Mouse (Mus musculus) large intestine, adult 2 months (tissue): ENCODE measurements around the gene Fbxw10. TPM values are rescaled to one million over a fixed set of nuclear protein-coding genes. Genes with fewer than 3 reads are reported as not detected.
A peak's percentile ranks its signal among the peaks of the same experiment; 100 is the strongest.

Experiments
- DNase-seq: peaks from one replicate; pipeline ENCODE4 v3.0.0-alpha.2; 2012; ENCODE audit warnings: low read depth, low spot score
- WGBS: fragments of 180-500 bp; shearing (Covaris S2); methylation state at CpG from one replicate; pipeline ENCODE4 v1.1.7; 2018; 5-methylcytosine and 5-hydroxymethylcytosine counted together
- polyA plus RNA-seq: library from polyadenylated mRNA; depleted of rRNA; stranded (reverse); fragments of >200 nt; gene quantifications from 2 replicates; pipeline ENCODE4 v1.2.3, GENCODE M21; 2012

The Fbxw10 gene
- polyA plus RNA-seq, 1 experiment, result 0.26 TPM

DNA sequence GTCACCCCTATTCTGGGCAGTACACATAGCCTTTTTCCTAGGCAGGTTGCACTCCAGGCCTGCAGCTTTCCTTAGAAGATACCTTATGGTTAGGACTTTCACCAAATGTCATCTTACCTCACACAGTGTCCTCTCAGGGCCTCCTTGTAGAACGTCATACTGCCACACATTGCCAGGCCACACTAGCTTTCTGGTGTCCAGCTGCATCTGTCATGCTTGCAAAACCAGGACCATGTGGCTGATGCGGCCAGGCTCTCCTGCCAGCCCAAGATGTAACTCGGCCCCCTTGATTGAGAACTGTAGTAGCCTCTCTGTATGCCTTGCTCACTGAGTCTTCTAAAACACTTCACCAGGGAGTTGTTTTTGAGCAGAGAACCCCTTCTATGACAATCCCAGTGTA, 19.0 kb upstream of the Fbxw10 start:
- DNase-seq, result no peak
- WGBS, result 81% methylated on average over 3 of the region's 3 CpGs

- WGBS, result 92% methylated on average over 2 of the region's 2 CpGs
- no peak for DNase-seq
These were observed 16.5 kb upstream of the Fbxw10 start for GRCm38 (mm10) chr11:62830387-62830786.

DNA sequence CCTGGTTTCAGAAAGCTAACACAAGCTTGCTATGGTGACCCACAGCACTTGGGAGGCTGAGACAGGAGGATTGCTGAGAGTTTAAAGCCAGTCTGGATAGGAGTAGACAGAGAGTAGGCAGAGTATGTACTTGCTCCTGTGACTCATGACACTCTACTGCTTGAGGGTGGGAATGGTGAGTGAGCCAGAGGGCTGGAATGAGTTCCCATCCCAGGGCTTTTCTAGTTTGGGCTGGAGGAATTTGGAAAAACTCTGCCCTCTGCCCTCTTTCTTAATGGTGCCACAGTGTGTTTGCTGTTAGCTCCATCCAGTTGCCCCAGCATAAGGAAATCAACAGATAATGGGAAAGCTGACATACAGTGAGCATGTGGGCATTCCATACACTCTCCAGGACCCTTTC, 15.0 kb upstream of the Fbxw10 start:
- DNase-seq, result no peak

DNA sequence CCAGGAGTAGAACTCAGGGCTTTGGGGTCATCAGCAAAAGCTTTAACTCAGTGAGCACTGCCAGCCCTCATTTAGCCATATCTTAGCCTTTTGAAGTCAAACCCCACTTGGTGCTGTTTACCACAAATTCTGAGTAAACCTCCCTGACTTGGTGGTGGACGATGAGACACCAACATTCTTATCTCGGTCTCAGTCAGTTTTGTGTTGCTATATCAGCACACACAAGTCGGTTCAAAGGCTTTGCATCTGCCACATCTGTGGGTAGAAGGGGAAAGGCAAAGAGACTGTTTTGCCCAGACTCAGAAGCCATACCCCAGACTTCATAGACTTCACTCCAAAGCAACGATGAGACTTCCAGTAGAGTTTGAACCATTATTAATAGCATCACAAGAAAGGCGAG, 2.3 kb upstream of the Fbxw10 start:
- 84% methylated on average over 5 of the region's 5 CpGs for WGBS
- DNase-seq, result no peak

- WGBS, result 53% methylated on average over 3 of the region's 3 CpGs
- no peak for DNase-seq
These were observed 1.1 kb upstream of the Fbxw10 start for GRCm38 (mm10) chr11:62845730-62846129.

DNA sequence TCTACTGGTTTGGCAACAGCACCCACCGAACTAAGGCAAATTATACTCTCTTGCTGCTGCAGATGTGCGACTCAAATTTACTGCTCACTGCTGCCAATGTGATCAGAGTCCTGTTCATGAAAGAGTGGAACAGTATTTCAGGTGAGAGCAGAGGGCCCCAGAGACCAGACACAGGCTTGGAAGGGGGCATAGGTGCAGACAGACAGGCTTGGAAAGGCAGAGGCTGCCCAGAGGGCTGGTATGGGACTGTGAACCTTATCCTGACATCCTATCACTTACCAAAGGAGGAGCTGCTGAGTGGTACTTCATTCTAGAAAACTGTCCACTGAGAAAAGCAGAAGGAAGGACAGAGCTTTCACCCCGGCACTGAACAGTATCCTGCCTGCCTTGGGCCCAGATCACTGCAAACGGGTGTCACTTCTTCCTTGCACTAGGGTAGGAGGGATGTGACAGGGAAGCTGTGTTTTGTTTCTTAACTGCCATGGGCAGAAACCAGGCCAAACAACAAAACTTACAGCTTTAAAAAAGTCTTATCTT, 854 bp downstream of the Fbxw10 start:
- DNase-seq, result no peak
- 65% methylated on average over 4 of the region's 4 CpGs for WGBS

- no peak for DNase-seq
- 83% methylated on average over 2 of the region's 2 CpGs for WGBS
These were observed 1.4 kb downstream of the Fbxw10 start for GRCm38 (mm10) chr11:62848301-62848700.

DNA sequence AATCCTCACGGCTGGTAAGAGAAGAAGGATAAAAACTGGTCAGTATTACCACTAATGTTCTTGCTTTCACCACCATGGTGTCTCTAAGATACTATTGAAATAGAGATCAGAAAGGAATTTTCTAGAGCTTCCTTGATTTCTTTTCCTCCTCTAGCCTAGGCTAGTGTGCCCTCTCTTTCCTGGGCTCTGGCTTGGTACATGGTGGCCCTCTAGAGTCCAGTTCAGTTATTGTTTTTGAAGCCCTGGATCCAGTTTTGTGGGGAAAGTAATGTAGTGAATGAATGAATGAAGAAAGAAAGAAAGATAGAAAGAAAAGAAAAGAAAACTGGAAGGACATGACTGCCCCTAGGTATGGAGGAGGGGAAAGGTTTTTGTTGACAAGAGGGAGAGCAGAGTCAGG, 4.3 kb downstream of the Fbxw10 start:
- WGBS, result 82% methylated on average over 1 of the region's 1 CpGs
- DNase-seq, result no peak

DNA sequence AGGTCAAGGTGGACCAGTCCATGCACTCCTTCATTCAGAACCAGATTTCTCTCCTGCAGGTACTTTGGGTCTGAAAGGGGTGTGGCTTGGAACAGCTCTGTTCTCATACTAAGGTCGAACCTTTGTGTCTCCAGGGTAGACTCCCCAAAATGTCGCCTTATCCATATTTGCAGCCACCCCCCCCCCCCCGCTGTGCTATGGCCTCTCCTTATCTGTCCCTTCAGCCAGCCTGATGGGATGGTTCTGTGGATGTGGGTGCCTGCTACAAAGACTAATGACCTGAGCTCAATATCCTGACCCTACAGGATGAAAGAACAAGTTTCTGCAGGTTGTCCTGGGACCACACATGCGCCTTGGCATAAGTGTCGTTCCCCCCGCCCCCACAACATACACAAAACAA, 6.5 kb downstream of the Fbxw10 start:
- no peak for DNase-seq
- WGBS, result 86% methylated on average over 6 of the region's 6 CpGs

DNA sequence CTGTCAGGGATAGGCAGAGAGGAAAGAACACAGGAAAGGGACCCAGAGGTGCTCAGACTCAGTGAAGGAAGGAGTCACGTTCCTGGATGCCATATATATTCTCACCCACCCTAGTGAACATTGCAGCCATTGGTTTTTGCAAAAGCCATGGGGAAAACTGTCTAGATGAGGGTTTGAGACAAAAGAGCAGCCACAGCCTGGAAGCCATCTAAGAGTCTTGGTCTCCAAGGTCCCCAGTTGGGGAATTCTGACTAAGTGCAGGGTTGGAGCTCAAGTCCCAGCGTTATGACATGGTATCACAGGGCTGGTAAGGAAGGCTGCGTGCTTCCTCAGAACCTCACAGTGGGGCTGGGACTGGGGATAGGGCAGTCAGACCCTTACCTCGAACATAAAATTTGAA, 18.7 kb downstream of the Fbxw10 start:
- 78% methylated on average over 4 of the region's 4 CpGs for WGBS

GRCm38 (mm10) chr11:62866685-62867084, 19.8 kb downstream of the Fbxw10 start:
- WGBS, result 67% methylated on average over 7 of the region's 7 CpGs

More for the DNA sequence above, 18.7 kb downstream of the Fbxw10 start:
- DNase-seq, result no peak

GRCm38 (mm10) chr11:62869201-62869600, 22.3 kb downstream of the Fbxw10 start:
- WGBS, result 73% methylated on average over 5 of the region's 5 CpGs
- DNase-seq, result no peak

More at GRCm38 (mm10) chr11:62866685-62867084, 19.8 kb downstream of the Fbxw10 start:
- no peak for DNase-seq

DNA sequence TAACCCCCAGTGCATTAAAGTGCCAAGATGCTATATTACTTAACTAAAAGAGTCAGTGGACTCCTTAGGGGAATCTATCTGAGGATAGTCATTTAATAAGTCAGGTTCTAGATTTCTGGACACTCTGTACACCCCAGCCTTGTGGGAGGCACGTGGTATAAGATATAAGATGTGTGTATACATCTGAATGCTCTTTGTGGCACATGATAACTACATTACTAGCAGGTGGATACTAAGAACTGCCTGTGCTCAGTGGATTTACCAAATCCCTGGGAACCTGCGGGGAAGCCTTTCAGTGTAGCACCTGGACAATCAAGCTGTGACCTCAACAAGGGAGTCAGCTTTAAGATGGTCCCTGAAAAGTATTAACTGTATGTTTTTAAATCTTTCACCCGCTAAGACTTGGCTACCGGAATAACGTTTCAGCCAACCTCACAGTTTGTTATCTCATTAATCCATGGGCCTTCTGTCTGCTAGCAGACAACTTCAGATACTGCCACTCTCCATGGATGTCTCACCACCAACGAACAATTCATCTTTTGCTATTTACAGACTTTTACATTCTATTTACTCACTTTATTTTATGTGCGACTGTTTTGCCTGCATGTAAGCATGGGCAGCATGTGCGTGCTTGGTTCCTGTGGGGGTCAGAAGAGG, 23.0 kb downstream of the Fbxw10 start:
- 74% methylated on average over 8 of the region's 8 CpGs for WGBS
- DNase-seq, result no peak

DNA sequence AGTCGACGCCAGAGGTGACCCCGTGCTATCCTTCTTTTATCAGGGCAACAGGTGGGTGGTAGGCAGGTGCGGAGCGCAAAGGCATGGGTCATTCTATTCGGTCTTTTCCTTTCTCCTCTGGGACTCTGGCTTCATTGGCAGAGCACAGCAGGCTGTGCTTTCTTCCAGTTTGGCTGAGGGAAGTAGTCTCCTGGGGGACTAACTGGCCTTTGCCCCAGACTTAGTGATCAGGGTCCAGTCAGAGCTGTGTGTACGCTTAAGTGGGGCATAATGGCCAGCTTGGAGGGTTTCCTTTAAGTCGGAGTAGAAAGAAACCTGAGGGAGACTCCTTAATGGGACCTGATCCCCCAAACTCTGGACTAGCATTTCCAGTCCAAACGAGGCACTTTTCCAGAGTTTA, 26.6 kb downstream of the Fbxw10 start:
- no peak for DNase-seq
- 61% methylated on average over 9 of the region's 9 CpGs for WGBS

DNA sequence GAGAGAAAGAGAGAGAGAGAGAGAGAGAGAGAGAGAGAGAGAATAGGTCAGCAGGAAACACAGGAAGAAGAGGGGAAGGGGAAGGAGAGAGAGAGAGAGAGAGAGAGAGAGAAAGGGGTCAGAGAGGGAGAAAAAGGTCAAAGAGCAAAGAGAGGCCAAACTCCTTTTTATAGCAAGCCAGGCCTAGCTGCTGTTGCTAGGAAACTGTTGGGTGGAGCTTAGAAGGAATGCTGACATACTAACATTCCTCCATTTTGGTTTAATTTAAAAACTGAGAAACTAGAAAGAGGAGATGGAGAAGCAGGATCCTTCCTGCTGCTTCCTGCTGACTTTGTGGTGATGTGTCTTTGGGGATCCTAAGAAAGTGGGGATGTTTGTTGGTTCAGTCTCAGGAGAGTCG, 28.8 kb downstream of the Fbxw10 start:
- DNase-seq, result no peak
- WGBS, result 81% methylated on average over 1 of the region's 1 CpGs

DNA sequence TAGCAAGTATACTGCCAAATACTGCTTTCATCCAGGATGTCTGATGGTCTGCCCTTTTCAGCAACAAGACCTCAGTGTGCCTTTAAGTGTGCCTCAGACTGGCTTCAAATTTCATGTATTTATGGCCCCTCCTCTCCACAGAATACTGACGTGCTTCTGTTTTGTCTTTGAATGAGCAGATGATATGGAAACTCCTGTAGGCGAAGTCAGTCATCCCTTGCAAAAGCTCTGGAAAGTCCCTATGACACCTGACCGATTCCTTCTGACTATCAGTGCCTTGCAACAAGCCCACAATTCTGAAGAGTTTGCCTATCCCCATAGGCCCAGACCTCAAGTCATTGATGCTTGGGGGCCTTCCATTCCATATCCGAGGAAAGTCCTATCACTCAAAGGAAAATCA, 29.6 kb downstream of the Fbxw10 start:
- no peak for DNase-seq
- 76% methylated on average over 4 of the region's 4 CpGs for WGBS

- no peak for DNase-seq
- 72% methylated on average over 1 of the region's 1 CpGs for WGBS
These were observed 30.5 kb downstream of the Fbxw10 start for GRCm38 (mm10) chr11:62877391-62877790.

DNA sequence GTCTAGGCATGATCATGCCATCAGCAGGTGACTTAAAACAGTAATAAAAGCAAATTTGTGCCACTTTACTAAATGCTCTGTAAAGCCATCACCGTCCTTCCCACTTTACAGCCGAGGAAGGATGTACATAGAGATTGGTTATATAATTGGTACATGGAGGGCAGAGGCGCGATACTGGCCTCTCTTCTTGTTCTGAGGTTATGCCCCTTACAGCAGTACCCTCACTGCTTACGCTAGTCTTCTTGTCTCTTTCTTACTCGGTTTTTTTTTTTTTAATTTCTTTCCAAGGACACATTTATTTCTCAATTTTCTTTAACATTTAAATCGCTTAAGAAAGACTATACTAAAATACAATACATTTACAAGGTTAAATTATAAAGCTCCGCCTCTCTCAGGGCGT, 31.9 kb downstream of the Fbxw10 start:
- WGBS, result 7% methylated on average over 9 of the region's 9 CpGs
- DNase-seq, result no peak

- peak; percentile 74 for DNase-seq
- 1% methylated on average over 55 of the region's 55 CpGs for WGBS
These were observed 32.6 kb downstream of the Fbxw10 start, which contains the start of gene Tvp23b for GRCm38 (mm10) chr11:62879220-62880048. TSS of gene Tvp23b (plus strand) at chr11:62879455.

- no peak for DNase-seq
- whole genome bisulfite sequencing, result 94% methylated on average over 8 of the region's 8 CpGs
These were observed 36.5 kb downstream of the Fbxw10 start for GRCm38 (mm10) chr11:62883407-62883806.

DNA sequence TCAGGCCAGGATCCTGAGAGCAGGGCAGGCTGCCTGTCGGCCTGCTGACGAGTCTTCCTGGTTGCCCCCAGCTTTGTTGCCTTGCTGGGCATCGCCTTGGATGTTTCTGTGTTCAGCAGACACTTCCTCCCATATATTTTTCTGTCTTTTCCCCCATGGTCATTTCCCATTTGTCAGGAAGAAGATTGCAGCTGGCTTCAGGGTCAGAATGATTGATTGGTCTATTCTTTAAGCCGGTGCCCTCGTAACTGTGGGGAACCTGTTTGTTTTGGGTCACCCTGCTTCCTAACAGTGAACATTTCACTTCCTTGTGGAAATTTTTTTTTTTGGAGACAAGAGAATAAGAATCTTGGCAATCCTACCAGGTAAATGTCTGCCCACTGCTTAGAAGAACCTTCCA, 38.5 kb downstream of the Fbxw10 start:
- DNase-seq, result no peak
- WGBS, result 67% methylated on average over 5 of the region's 5 CpGs
